Mouse (Mus musculus) gastrocnemius, adult 18-20 months (tissue): ENCODE results near the gene C1qtnf7. TPM values are rescaled to one million over a fixed set of nuclear protein-coding genes. Genes with fewer than 3 reads are reported as not detected.

Source experiments
- DNase-seq: peaks from one replicate; pipeline ENCODE4 v3.0.0; 2021; ENCODE audit warnings: low spot score
- long read RNA-seq, 2 experiments: library from polyadenylated mRNA; stranded (forward); transcript quantifications; one replicate each; pipeline ENCODE4 v2.0.0; 2021
- total RNA-seq, 2 experiments: library from RNA; stranded (reverse); gene quantifications; 2 replicates each; pipeline ENCODE4 v1.2.3; 2021

Gene C1qtnf7
- total RNA-seq, result 1 to 10 TPM in 1 of 2 experiments, under 1 TPM in 1; 0.46 to 1.1 TPM
- long read RNA-seq, experiment 1, result 0 reads
- long read RNA-seq, experiment 2, partial matches to known transcripts, result 0 of 1 reads
- long read RNA-seq, experiment 2, other reads (novel, unspliced or antisense), result 0 of 1 reads

GRCm38 (mm10) chr5:43515401-43515976, at the start of gene C1qtnf7:
Gene C1qtnf7, plus strand, starts transcription at chr5:43515538.
- no peak for DNase-seq

- DNase-seq, result no peak
These were observed 48.6 kb upstream of the C1qtnf7 start for GRCm38 (mm10) chr5:43466762-43467161.

- peak; percentile 18 for DNase-seq
These were observed 48.1 kb upstream of the C1qtnf7 start for GRCm38 (mm10) chr5:43467214-43467613.

GRCm38 (mm10) chr5:43468937-43469336, 46.4 kb upstream of the C1qtnf7 start:
- DNase-seq, result no peak

- DNase-seq, result no peak
These were observed 37.4 kb upstream of the C1qtnf7 start for GRCm38 (mm10) chr5:43477953-43478352.

- no peak for DNase-seq
These were observed 35.3 kb upstream of the C1qtnf7 start for GRCm38 (mm10) chr5:43480046-43480445.

GRCm38 (mm10) chr5:43480786-43481185, 34.6 kb upstream of the C1qtnf7 start:
- DNase-seq, result no peak

DNA sequence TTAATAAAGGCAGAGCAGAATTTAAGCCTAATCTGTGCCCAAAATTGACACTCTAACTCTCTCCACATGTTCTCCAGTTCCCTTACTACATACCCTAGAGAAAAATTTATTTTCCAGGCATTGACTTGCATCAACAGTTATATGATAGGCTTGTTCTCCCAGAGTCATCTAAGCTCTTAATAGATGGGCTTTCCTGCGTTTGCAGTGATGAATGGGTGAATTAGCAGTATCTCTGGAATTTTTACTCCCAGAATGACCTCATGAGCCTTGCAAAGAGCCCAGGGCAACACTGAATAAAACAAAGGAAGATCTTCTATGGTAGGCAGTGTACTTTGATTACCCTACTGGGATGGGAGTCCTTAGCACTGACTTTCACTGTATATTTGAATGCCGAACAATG, 33.5 kb upstream of the C1qtnf7 start:
- no peak for DNase-seq

DNA sequence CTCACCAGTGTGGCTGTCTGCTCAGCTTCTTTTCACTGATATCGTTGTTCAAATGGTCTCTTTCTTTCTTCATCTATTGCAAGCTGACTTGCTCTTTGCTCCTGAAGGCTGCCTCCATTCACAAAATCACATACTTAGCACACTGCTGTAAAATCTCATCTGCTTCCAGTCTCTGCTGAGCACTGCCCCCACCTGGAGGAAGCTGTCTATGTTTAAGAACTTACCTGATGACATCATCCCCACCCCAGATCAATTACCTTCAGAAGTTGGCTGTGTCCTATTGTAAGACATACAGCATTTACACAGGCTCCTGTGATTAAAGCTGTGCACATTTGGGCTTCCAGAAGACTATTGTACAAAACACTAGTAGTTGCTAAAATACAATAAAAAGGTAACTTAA, 13.5 kb upstream of the C1qtnf7 start:
- DNase-seq, result no peak

DNA sequence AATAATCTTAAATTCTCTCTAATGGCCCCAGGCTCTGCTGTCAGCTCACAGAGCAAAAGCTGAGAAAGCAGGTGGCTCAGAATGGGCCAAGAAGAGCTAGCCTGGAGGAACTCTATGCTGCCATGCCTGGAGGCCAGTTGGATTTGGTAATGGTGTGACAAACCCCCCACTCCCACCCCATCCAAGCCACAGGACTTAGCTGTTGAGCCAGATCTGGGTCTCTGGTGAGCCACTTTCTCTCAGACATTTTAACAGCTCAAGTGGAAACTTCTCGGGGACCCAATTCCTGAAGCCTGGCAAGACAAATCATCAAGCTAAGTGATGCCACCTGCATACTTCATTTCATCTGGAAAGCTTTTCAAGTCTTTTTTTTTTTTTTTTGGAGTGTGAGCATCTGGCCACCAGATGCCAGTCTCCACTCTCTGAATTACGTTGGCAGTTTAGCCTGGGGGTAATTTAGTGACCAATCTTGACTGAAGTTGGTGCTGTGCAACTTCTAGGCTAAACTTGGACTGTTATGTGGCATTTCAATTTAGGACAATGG, 11.0 kb upstream of the C1qtnf7 start:
- no peak for DNase-seq

GRCm38 (mm10) chr5:43508470-43508869, 6.9 kb upstream of the C1qtnf7 start:
- no peak for DNase-seq

DNA sequence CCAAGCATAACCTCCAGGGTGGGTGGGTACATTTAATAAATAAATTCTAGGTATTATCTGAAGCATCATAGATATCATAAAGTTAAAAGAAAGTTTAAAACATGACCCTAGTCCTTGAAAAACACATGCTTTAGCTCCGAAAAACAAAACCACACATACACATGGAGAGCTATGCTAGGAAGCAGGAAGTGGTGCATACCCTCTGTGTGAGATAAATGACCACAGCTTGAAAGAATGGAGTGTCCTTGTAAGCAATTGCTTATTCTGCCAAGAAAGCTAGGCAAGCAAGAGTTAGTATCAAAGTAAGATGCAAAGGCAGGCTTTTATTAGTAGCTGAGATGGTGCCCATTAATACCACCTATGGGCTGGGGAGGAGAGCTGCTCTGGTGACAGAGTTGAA, 6.4 kb upstream of the C1qtnf7 start:
- no peak for DNase-seq

DNA sequence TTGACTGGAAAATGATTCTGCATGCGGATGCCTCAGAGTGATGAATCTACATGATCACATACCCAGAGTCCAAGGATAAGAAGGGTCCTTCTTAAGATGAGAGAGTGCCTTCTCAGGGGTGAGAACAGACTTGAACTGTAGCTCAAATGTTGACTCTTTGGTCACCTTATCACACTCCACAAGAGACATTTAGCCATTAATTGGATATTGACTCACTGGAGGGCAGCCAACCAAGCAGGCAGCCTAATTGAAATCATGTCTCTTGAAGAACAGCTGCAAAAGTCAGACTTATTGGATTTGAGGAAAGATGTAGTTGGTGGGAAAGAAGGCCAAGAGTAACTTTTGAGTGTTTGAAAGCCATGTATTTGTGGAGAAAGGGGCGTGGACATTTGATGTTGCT, 4.2 kb upstream of the C1qtnf7 start:
- no peak for DNase-seq

GRCm38 (mm10) chr5:43516491-43516890, 1.2 kb downstream of the C1qtnf7 start:
- no peak for DNase-seq

- peak; percentile 41 for DNase-seq
These were observed 2.0 kb downstream of the C1qtnf7 start for GRCm38 (mm10) chr5:43517313-43517712.

DNA sequence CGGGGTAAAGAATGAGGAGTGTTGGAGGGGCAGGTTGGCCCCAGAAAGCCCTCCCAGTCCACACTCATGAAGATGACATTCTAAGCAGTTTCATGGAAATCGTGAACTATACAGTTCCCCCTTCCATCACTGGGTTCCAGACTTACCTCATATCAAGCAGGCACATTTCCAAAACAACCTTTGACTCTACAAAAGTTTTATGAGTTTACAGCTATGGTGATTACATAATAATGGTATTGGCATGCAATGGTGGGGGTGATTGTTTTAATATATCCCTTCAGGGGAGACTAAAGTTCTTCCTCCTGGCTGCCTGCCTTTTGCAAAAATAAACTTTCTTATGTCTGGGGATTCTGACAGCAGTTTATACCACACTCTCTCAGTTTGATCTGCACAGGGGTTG, 4.6 kb downstream of the C1qtnf7 start:
- no peak for DNase-seq

GRCm38 (mm10) chr5:43521369-43521768, 6.0 kb downstream of the C1qtnf7 start:
- DNase-seq, result no peak

DNA sequence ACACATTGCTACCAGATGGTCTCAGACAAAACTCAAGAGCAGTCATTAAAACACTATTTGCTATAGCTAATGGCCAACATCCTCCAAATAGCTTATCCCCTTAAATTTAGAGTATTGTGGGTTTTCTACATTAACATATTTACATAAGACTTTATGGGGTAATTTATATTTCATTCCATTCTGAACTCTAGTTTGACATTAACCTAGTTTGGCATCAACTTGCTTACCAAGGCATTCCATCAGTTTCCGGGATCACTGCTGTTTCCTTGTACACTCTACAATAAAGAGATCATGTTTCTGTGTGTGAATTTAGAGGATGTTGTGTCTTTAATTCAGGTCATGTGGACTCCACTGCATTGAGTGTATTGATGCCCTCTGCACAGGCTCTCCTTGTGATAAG, 7.5 kb downstream of the C1qtnf7 start:
- DNase-seq, result no peak

GRCm38 (mm10) chr5:43526874-43527584, 11.7 kb downstream of the C1qtnf7 start:
- no peak for DNase-seq

DNA sequence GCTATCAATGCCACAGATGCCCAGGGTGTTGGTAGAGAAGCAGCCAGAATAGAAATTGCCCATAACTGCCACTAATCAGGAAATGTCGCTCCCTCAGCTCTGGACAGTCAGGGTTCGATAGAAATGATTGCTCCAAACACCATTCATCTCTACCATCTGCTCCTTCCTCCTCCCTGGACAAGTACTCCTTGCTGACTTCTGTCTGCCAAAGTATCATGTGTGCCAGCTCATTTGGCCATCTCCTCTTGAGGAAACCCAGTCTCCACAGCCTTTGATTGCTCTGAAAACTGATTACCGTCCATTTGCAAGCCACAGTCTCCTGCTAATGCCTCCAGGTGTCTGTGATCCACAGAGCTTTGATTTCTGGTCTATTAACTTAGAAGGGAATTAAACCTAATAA, 14.8 kb downstream of the C1qtnf7 start:
- no peak for DNase-seq

DNA sequence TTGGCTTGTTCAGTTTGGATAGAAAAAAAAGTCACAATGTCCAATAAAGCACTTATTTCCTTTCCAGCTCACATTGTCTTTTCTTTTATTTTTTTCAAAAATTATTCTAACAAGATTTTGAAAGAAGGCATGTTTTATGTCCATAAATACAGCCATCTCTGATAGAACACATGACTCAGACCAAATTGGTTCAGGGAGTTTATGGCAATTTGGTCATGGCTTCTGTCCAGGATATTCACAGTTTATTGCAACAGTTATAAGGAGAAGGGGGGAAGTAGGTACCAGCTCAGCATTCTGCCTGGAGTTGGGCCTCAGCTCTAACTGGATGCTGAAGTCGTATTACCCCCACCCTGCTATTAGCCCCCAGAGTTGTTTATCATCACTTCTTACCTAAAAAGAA, 15.5 kb downstream of the C1qtnf7 start:
- DNase-seq, result no peak

- DNase-seq, result no peak
These were observed 23.2 kb downstream of the C1qtnf7 start for GRCm38 (mm10) chr5:43538322-43539167.
